Mouse (Mus musculus): ENCODE measurements at regions not wholly inside any gene's neighbourhood (a gene's known extent, or its start where the extent isn't known, plus 50 kb on each side); places are given as distances from the start of the nearest gene placed in this dataset.

- TF ChIP-seq MAX (IDR thresholded peaks at IDR 0.05; ENCODE audit: low read depth): no peak
- no peak for TF ChIP-seq USF1 (IDR thresholded peaks at IDR 0.05; ENCODE audit: low read depth)
- no peak for TF ChIP-seq E2F4 (IDR thresholded peaks at IDR 0.05; ENCODE audit: insufficient read depth)
Measured at GRCm38 (mm10) chr6:31898609-31899008, 151.4 kb upstream of the 1700012A03Rik start.

Data from myocyte (in vitro differentiated cells).